Mouse (Mus musculus): ENCODE results near the gene Speer4c. TPM values are rescaled to one million over a fixed set of nuclear protein-coding genes. Genes with fewer than 3 reads are reported as not detected.
"Not testable (repeated sequence)": the region's sequence is repeated elsewhere in the genome, so short reads cannot be mapped to it uniquely, and the experiment has no call there.

Speer4c gene
- polyA plus RNA-seq, 1 experiment from 2014 or later = not detected

- peak; percentile 79 for ATAC-seq (ENCODE audit: low FRiP score, low TSS enrichment)
- H3K27me3 ChIP-seq (ENCODE audit: insufficient read depth, low read length); H3K36me3 ChIP-seq (ENCODE audit: insufficient read depth, low read length); H3K9me3 ChIP-seq (ENCODE audit: low read length); H3K9ac ChIP-seq (replicated peaks; ENCODE audit: low read length); H3K4me1 ChIP-seq (ENCODE audit: insufficient read depth, low read length); H3K4me2 ChIP-seq (replicated peaks; ENCODE audit: low read depth, low read length); H3K27ac ChIP-seq (ENCODE audit: low read length); H3K4me3 ChIP-seq (ENCODE audit: low read length): not testable (repeated sequence)
- WGBS = 78% methylated on average over 7 of the region's 10 CpGs
Measured at GRCm38 (mm10) chr5:15681301-15682035, 32.6 kb downstream of the Speer4c start.

DNA sequence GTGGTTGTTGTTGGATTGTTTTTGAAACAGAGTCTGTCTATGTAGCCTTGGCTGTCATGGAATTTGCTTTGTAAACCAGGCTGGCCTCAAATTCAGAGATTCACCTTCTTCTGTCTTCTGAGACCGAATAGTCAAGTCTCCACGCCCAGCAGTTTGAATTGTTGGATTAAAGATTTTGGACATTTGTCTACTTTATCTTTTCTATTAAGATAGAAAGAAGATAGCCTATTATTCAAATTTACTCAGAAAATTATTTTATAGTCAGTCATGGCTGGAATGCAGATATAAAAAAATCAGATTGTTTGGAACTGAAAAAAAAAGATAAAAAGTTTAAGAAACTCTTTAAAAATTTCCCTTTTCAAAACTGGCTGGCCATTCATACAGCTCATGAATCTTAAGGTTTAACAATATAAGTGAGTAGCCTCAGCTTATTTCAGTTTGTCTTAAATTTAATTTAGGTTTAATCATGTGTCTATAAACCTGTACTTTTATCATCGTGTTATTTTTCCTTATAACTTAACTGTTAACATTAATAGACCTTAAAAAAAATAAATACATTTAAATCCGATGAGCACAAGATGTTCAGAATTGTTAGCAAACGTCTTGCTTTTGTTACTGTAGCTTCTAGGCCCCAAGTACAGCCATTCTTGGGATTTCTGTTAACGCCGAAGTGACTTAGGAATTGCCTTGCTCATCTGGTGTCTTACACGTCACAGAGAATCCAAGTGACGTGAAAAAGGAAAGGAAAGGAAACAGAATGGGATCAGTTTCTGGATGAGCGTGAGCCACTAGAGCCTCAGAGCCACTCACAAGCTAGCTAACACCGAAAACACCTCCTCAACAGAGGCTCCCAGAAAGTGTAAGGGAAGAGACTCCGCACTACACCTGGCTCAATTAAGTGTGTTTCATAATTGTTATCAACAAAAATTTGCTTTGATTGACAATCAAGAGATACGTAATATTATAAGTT lies 33.8 kb downstream of the Speer4c start:
- not testable (repeated sequence) for H3K9ac ChIP-seq (replicated peaks; ENCODE audit: low read length); H3K4me3 ChIP-seq (ENCODE audit: low read length); H3K36me3 ChIP-seq (ENCODE audit: insufficient read depth, low read length); H3K4me2 ChIP-seq (replicated peaks; ENCODE audit: low read depth, low read length); H3K27ac ChIP-seq (ENCODE audit: low read length); H3K4me1 ChIP-seq (ENCODE audit: insufficient read depth, low read length); H3K27me3 ChIP-seq (ENCODE audit: insufficient read depth, low read length); H3K9me3 ChIP-seq (ENCODE audit: low read length)
- 70% methylated on average over 13 of the region's 13 CpGs for WGBS
- peak; percentile 70; the same call in 1 of the 2 replicates for ATAC-seq (ENCODE audit: low FRiP score, low TSS enrichment)

- not testable (repeated sequence) for H3K36me3 ChIP-seq (ENCODE audit: insufficient read depth, low read length); H3K9me3 ChIP-seq (ENCODE audit: low read length); H3K27ac ChIP-seq (ENCODE audit: low read length); H3K4me3 ChIP-seq (ENCODE audit: low read length); H3K9ac ChIP-seq (replicated peaks; ENCODE audit: low read length); H3K4me2 ChIP-seq (replicated peaks; ENCODE audit: low read depth, low read length); H3K27me3 ChIP-seq (ENCODE audit: insufficient read depth, low read length); ATAC-seq (ENCODE audit: low FRiP score, low TSS enrichment); H3K4me1 ChIP-seq (ENCODE audit: insufficient read depth, low read length)
- 75% methylated on average over 2 of the region's 2 CpGs for WGBS
Measured at GRCm38 (mm10) chr5:15678907-15679306, 35.2 kb downstream of the Speer4c start.

DNA sequence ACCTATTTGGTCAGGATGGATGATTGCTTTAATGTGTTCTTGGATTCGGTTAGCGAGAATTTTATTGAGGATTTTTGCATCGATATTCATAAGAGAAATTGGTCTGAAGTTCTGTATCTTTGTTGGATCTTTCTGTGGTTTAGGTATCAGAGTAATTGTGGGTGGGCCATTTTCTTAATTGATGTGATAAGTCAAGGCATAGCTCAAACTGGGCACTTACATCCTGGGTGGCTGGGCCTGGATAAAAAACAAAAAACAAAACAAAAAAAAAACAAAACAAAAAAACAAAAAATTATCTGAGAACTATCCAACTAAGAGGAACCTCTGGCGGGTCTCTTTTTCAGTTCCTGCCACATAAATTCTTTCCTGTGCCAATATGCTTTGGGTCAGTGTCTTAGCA lies 36.3 kb downstream of the Speer4c start:
- WGBS = 89% methylated on average over 2 of the region's 4 CpGs
- not testable (repeated sequence) for H3K27ac ChIP-seq (ENCODE audit: low read length); H3K27me3 ChIP-seq (ENCODE audit: insufficient read depth, low read length); H3K9ac ChIP-seq (replicated peaks; ENCODE audit: low read length); H3K4me2 ChIP-seq (replicated peaks; ENCODE audit: low read depth, low read length); H3K4me3 ChIP-seq (ENCODE audit: low read length); H3K4me1 ChIP-seq (ENCODE audit: insufficient read depth, low read length); H3K9me3 ChIP-seq (ENCODE audit: low read length); H3K36me3 ChIP-seq (ENCODE audit: insufficient read depth, low read length)
- 0 out of 2 replicates have a peak, but pooled peaks have one; percentile 58 for ATAC-seq (ENCODE audit: low FRiP score, low TSS enrichment)

DNA sequence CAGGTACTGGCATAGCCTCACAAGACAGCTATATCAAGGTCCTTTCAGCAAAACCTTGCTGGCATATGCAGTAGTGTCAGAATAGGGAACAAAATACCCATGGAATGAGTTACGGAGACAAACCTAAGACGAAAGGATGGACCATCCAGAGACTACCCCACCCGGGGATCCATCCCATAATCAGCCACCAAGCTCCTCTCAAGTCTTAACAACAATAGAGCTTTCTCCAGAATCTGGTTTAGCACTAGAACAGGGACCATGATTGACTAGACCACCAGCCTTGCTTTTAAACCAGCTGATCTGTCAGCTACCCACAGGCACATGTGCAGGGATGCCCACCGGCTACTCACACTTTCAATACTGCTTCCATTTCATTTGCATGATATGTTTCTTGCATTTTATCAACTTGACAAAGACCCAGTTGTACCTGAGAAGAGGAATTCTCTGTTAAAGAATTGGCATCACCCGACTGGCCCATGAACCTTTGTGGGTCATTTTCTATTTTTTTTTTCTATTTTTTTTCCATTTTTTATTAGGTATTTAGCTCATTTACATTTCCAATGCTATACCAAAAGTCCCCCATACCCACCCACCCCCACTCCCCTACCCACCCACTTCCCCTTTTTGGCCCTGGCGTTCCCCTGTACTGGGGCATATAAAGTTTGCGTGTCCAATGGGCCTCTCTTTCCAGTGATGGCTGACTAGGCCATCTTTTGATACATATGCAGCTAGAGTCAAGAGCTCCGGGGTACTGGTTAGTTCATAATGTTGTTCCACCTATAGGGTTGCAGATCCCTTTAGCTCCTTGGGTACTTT lies 39.4 kb downstream of the Speer4c start:
- H3K9me3 ChIP-seq (ENCODE audit: low read length) = peaks cover 12% of the 10 kb centered on the region
- ATAC-seq (ENCODE audit: low FRiP score, low TSS enrichment) = peak; percentile 69; the same call in 1 of the 2 replicates
- not testable (repeated sequence) for H3K27me3 ChIP-seq (ENCODE audit: insufficient read depth, low read length); H3K4me1 ChIP-seq (ENCODE audit: insufficient read depth, low read length); H3K9ac ChIP-seq (replicated peaks; ENCODE audit: low read length); H3K27ac ChIP-seq (ENCODE audit: low read length); H3K4me3 ChIP-seq (ENCODE audit: low read length); H3K36me3 ChIP-seq (ENCODE audit: insufficient read depth, low read length); H3K4me2 ChIP-seq (replicated peaks; ENCODE audit: low read depth, low read length)
- WGBS = 90% methylated on average over 5 of the region's 8 CpGs

DNA sequence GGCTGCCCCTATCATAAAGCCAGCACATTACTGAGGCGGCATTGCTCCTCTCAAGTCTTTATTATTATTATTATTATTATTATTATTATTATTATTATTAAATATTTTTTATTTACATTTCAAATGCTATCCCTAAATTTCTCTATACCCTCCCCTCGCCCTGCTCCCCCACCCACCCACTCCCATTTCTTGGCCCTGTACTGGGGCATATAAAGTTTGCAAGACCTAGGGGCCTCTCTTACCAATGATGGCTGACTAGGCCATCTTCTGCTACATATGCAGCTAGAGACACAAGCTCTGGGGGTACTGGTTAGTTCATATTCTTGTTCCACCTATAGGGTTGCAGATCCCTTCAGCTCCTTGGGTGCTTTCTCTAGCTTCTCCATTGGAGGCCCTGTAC lies 40.1 kb downstream of the Speer4c start:
- H3K27ac ChIP-seq (ENCODE audit: low read length); H3K4me1 ChIP-seq (ENCODE audit: insufficient read depth, low read length): not testable (repeated sequence)

GRCm38 (mm10) chr5:15670789-15671188 lies 43.3 kb downstream of the Speer4c start:
- H3K4me3 ChIP-seq (ENCODE audit: low read length); H3K4me1 ChIP-seq (ENCODE audit: insufficient read depth, low read length); H3K9ac ChIP-seq (replicated peaks; ENCODE audit: low read length); H3K27me3 ChIP-seq (ENCODE audit: insufficient read depth, low read length); H3K4me2 ChIP-seq (replicated peaks; ENCODE audit: low read depth, low read length); H3K9me3 ChIP-seq (ENCODE audit: low read length); H3K36me3 ChIP-seq (ENCODE audit: insufficient read depth, low read length); H3K27ac ChIP-seq (ENCODE audit: low read length): not testable (repeated sequence)
- peak; percentile 46; the same call in 1 of the 2 replicates for ATAC-seq (ENCODE audit: low FRiP score, low TSS enrichment)
- WGBS = 87% methylated on average over 7 of the region's 18 CpGs

More for the DNA sequence above, 40.1 kb downstream of the Speer4c start:
- not testable (repeated sequence) for H3K4me3 ChIP-seq (ENCODE audit: low read length); H3K9ac ChIP-seq (replicated peaks; ENCODE audit: low read length); H3K36me3 ChIP-seq (ENCODE audit: insufficient read depth, low read length); ATAC-seq (ENCODE audit: low FRiP score, low TSS enrichment); H3K4me2 ChIP-seq (replicated peaks; ENCODE audit: low read depth, low read length); H3K27me3 ChIP-seq (ENCODE audit: insufficient read depth, low read length); H3K9me3 ChIP-seq (ENCODE audit: low read length)
- WGBS = 90% methylated on average over 2 of the region's 2 CpGs

GRCm38 (mm10) chr5:15663847-15664246 lies 50.2 kb downstream of the Speer4c start:
- ATAC-seq (ENCODE audit: low FRiP score, low TSS enrichment) = not testable (repeated sequence)

More at GRCm38 (mm10) chr5:15663847-15664246, 50.2 kb downstream of the Speer4c start:
- not testable (repeated sequence) for H3K4me1 ChIP-seq (ENCODE audit: insufficient read depth, low read length); H3K9me3 ChIP-seq (ENCODE audit: low read length); H3K27me3 ChIP-seq (ENCODE audit: insufficient read depth, low read length); H3K36me3 ChIP-seq (ENCODE audit: insufficient read depth, low read length); H3K4me3 ChIP-seq (ENCODE audit: low read length); H3K27ac ChIP-seq (ENCODE audit: low read length); H3K4me2 ChIP-seq (replicated peaks; ENCODE audit: low read depth, low read length); H3K9ac ChIP-seq (replicated peaks; ENCODE audit: low read length)
- 72% methylated on average over 6 of the region's 7 CpGs for WGBS

All from kidney, embryonic 16.5 days (tissue).